Mouse (Mus musculus): ENCODE results near the gene Tspan1.

Gene Tspan1

GRCm38 (mm10) chr4:116140801-116141574 lies 26.4 kb downstream of the Tspan1 start:
- in situ Hi-C loops (cut with MboI; ENCODE audit: low pct_unique_long_range_greater_than_20kb in 1 of 2, low sequenced_read_pairs in 2 of 2, unreplicated experiment in 1 of 2): no loop called here

- in situ Hi-C loops (cut with MboI; ENCODE audit: low pct_unique_long_range_greater_than_20kb in 1 of 2, low sequenced_read_pairs in 2 of 2, unreplicated experiment in 1 of 2): no loop called here
Observed at GRCm38 (mm10) chr4:116137421-116137996, 29.9 kb downstream of the Tspan1 start.

GRCm38 (mm10) chr4:116134990-116135389 lies 32.4 kb downstream of the Tspan1 start:
- in situ Hi-C loops (cut with MboI; ENCODE audit: low pct_unique_long_range_greater_than_20kb in 1 of 2, low sequenced_read_pairs in 2 of 2, unreplicated experiment in 1 of 2): no loop called here

- in situ Hi-C loops (cut with MboI; ENCODE audit: low pct_unique_long_range_greater_than_20kb in 1 of 2, low sequenced_read_pairs in 2 of 2, unreplicated experiment in 1 of 2): no loop called here
Observed at GRCm38 (mm10) chr4:116133126-116133525, 34.3 kb downstream of the Tspan1 start.

- in situ Hi-C loops (cut with MboI; ENCODE audit: low pct_unique_long_range_greater_than_20kb in 1 of 2, low sequenced_read_pairs in 2 of 2, unreplicated experiment in 1 of 2): no loop called here
Observed at GRCm38 (mm10) chr4:116127956-116128355, 39.4 kb downstream of the Tspan1 start.

GRCm38 (mm10) chr4:116125803-116126386 lies 41.5 kb downstream of the Tspan1 start:
- in situ Hi-C loops (cut with MboI; ENCODE audit: low pct_unique_long_range_greater_than_20kb in 1 of 2, low sequenced_read_pairs in 2 of 2, unreplicated experiment in 1 of 2): no loop called here

GRCm38 (mm10) chr4:116123602-116124519 lies 43.5 kb downstream of the Tspan1 start, which contains the start of the genes Rad54l and Pomgnt1:
Gene Rad54l, minus strand, starts transcription at chr4:116123690.
Gene Pomgnt1, plus strand, starts transcription at chr4:116123840.
- in situ Hi-C loops (cut with MboI; ENCODE audit: low pct_unique_long_range_greater_than_20kb in 1 of 2, low sequenced_read_pairs in 2 of 2, unreplicated experiment in 1 of 2): no loop called here

- in situ Hi-C loops (cut with MboI; ENCODE audit: low pct_unique_long_range_greater_than_20kb in 1 of 2, low sequenced_read_pairs in 2 of 2, unreplicated experiment in 1 of 2): no loop called here
Observed at GRCm38 (mm10) chr4:116122762-116123161, 44.6 kb downstream of the Tspan1 start.

Data from mouse embryonic stem cell (cell line).